Mouse (Mus musculus) liver (tissue): ENCODE results near the gene Nup54.

Experiments
- DNase-seq: peaks from one replicate; pipeline ENCODE4 v3.0.0-alpha.2; 2020; ENCODE audit warnings: mixed read lengths

The Nup54 gene

DNA sequence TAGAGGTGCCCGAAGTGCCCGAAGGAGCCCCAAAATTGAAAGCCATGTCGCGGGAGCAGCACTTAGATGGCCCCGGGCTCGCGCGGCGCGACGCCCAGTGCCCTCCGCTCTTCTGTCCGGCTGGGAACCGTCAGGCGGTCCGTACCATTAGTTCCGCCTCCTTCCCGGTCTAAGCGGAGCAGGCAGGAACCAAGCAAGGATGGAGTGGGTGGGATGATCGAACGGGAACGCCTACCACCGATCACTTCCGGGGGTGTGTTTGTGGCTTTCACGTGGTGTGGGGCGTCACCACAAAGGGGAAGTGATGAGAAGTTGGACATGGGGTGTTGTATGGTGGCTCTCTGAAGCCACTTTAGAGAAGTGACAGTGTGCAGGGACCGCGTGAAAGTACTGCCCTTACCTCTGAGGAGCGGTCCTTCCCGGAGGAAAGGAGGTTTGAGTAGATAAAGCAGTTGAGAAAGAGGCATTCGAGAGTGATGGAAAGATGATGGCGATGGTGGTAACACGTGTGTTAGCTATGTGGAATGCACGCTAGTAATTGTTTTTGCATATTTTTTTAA lies at the start of gene Nup54:
Gene Nup54, minus strand, starts transcription at position 195 of the 560 bp plus-strand sequence.
- DNase-seq: peak; percentile 93

DNA sequence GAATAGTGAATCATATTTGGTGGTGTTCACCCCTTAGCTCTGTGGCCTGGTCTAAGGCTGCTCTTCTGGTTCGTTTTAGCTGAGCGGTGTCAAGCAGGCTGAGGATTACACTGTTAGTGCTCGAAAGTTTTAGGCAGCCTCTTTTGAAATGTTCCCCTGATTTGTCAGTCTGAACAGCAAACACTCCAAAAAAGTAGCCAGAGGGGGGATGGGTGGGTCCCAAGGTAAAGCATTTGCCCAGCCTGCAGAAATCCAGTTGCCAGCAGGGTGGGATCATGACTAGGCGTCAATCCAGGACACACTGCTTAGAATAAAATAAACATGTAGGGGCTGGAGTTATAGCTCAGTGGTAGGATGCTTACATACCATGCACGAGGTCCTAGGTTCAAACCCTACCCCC lies 37.8 kb upstream of the Nup54 start:
- no peak for DNase-seq

DNA sequence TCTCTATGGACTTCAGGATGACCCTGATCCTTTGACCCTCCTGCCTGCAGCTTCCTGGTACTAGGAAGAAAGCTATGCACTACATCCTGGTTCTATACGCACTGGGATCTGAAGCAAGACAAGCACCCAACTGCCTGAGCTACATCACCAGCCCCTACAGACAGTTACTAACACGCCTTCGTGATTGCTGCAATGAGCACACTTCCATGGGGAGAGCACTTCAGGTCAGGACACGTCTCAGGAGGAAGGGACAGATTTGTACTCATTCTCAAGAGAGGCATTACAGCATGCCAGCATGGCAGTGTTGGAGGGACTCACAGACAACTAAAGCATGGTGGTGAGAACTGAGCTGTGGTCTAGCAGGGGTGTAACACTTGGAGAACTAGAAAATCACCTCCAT lies 36.5 kb upstream of the Nup54 start:
- no peak for DNase-seq

DNA sequence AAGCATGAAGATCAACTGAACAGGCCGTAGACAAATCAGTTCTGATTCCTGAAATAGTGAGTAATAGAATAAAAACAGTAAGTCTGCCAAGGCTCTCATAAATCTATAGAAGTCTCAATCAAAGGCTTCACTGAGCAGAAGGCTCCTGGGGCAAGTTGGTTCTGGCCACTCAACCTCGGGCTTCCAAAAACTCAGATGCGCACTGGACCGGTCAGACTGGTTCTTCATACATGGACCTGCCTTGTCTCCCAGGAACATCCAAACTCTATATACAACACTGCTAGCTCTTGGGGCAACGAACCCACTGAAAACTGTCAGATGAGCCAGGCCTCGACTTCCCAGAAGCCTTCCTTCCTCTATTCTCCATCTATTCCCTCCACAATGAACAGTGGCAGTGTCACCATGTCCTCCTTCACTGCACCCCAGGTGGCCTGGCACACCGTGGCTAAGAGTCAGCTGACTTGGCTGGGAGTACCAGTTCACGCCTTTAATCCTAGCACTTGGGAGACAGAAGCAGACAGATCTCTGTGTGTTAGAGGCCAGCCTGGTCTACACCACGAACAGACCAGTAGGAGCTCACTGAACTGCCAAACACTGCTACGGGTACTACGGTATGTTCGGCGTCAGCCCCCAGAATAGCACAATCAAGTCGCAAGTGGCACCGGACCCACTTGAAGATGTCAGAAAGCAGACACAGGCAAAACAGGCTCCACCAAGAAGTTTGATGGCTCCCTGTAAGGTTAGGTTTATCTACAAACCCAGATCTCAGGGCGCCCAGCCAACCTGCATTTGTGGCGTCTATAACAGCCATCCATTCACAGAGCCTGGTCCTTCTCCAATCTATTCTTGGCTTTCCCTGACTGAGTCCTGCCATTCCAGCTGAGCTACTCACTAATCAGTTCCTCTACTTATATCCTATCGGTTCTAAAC lies 34.4 kb upstream of the Nup54 start:
- no peak for DNase-seq

DNA sequence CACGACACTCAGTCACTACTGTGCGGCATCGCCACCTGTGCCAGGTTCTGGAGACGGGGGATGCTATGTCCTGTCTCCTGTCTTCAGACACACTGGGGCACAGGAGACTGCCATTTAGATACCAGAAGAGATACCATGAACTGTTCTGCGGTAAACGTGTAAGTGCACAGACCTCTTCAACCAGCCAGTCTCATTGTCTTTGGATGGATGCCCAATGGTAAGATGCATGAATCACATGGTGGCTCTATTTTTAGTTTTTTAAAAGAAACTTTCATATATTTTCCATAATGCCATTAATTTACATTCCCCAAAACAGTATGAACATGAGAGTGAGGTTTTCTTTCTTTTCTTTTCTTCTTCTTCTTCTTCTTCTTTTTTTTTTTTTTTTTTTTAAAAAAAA lies 33.2 kb upstream of the Nup54 start:
- DNase-seq: no peak

DNA sequence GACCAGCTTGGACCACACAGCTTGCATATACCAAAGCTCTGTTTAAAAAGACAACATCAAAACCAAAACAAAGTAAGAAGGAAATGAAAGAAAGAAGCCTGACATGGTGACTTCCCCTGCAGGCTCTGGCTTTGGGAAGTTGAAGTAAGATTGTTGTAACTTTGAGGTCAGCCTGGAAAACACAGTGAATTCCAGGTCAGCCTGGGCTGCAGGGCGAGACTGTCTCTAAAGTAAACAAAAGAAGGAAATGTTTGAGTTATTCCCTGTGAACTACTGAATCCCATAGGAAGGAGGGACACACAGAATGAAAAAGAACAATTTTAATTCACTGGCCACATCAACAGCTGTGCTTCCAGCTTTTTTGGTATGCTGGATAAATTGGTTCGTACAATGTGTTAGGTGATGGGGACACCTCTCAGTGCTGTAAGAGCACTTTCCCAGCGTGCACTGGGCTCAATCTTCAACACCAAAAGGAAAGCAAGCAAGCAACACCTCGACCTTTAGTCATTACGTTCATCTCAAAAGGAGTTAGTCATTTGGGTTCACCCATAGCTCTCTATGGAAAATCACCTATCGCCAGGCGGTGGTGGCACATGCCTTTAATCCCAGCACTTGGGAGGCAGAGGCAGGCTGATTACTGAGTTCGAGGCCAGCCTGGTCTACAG lies 32.2 kb upstream of the Nup54 start:
- DNase-seq: no peak

DNA sequence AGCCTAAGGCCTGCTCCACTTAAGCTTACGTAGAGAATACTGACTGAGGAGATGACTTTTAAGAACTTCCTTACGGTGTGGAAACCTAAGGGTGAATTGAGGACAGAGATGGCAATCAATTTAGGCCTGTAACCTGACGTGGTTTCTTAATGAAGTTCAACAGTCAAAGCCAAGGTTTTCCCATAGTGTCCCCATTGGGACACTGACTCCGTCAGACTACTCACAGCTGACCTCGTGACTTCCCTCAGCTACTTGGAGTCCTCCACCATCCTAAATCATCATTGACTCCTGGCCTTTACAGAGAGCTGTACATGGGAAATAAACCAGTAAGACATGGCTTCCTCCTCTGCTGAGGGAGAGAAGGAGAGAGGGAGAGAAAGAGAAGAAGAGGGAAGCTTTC lies 30.5 kb upstream of the Nup54 start:
- DNase-seq: no peak

DNA sequence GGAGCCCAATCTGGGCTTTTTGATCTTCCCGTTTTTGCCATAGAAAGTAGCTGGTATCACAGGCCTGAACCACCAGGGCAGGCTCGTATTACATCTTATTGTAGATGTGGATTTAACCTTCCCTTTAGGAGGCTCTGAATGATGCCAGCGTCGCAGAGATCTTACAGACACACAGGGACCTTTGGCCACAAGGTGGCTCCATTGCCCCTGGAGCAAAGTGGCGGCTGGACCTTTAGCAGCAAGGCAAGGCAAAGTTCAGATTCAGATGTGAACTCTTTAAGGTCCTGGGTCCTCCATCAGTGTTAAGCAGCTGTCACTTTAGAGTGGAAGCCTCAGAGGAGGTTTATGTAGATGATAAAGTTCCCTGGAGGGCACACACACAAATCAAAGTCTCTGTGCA lies 26.3 kb upstream of the Nup54 start:
- peak; percentile 58 for DNase-seq

DNA sequence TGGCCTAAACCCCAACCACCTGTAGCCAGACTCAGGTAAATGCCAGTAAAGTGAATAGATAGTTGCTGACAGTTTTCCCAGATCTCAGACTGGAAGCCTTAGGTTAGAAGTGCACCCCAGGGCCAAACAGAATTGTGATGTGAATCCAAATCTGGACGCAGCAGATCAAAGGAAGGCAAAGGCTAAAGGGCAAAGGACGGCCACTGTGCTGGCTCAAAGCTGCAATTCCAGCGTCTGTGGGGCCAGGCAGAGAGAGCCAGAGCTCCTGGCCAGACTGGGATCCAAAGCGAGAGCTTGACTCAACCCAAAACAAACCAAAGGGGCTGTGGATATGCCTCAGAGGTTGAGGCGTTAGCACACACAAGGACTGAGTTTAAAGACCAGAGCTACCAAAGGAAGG lies 23.7 kb upstream of the Nup54 start:
- DNase-seq: peak; percentile 29

DNA sequence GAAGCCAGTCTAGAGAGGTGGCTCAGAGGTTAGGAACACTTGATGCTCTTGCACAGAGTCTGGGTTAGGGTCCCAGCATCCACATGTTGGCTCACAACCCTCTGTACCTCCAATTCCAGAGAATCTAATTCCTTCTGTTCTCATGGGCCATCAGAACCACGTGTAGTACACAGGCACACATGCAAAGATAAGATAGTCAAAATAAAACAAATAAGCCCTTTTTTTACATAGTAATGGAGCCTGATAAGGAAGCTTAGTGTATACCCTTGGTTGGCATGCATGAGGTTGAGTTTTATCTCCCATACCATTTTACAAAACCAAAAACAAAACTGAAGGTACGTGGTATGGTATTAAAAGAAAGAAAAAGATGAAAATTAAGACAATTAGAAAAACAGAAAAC lies 22.4 kb upstream of the Nup54 start:
- DNase-seq: no peak

DNA sequence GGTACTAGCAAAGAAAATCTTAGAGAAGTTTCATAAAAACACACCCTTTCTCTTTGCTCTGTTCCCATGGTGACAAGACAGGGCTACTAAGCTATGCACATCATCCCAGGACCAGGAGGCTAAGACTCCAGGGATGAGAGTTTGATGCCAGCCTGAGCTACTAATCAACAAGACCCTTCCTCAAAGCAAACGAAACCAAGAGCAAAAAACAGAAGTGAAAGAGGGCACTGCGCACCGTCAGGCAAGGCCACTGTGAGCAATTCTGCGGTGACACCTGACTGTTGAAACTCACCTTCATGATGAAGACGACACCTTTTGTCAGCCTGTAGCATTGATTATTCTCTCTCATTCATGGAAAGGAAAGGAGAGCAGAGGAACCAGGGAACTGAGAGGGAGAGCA lies 17.9 kb upstream of the Nup54 start:
- DNase-seq: no peak

DNA sequence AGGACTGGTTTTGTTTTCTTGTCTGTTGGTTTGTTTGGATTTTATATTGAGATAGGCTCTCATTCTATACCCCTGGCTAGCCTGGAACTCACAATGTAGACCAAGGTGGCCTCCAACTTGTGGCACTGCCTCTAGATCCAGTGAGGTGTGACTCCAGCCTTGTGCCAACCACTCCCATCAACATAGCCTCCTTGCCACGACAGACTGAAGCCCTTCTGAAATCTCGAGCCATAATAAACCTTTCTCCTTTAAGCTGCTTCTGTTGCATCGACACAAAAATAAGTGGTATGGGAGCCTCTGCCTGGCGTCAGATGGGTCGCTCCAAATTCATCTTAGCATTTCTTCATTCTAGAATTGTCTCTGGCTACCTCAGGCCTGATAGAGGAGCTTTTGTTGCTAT lies 11.7 kb upstream of the Nup54 start:
- DNase-seq: no peak

DNA sequence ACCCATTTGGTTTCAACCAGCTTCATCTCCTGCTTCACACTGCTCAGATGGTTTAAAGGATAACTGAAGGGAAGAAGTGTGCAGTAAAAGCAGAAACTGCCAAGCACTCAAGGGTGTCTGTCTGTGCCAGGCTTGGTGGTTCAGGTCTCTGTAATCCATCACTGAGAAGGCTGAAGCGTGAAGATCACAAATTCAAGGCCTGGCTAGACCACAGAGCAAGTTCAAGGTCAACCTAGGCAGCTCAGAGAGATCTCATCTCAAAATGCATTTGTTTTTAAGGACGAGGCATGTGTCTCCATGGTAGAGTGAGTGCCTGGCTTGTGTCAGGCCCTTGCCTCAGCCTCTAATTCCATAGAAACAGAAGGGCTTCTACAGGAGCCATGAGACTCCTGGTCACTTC lies 10.0 kb upstream of the Nup54 start:
- DNase-seq: no peak

DNA sequence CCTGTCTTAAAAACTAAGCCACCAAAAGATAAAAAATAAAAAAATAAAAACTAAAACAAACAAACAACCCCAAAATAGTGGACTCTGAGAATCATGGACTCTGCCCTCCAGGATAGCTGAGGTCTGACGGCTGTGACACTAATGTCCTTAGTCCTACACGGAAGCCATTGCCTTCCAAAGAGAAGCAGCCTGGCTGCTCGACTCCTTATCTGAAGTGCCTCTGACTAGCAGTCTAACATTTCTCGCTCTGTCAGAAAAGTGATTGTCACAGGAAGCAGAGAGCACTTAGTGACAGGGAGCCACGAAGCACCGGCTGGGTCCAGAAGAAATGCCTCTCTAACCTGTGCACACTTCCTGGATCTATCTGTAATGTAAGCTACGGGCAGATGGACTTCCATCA lies 7.9 kb upstream of the Nup54 start:
- no peak for DNase-seq

DNA sequence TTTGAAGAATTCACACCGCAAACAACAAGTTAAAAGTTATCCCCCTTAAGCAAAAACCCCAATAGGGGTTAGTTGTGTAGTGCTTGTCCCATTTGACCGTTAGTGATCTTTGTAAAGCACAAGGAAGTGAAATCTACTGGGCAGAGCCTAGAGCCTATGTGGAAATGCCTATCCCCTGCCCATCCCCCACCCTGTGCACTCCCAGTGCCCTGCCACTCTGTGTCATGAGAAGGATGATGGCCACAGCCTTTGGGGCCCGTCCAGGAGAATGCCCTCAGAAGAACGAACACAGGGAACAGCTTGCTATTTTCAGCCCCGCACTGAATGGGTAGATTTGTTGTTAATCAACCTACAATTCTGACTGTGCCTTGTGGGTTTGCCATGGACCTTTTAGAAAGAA lies 6.5 kb upstream of the Nup54 start:
- peak; percentile 54 for DNase-seq

DNA sequence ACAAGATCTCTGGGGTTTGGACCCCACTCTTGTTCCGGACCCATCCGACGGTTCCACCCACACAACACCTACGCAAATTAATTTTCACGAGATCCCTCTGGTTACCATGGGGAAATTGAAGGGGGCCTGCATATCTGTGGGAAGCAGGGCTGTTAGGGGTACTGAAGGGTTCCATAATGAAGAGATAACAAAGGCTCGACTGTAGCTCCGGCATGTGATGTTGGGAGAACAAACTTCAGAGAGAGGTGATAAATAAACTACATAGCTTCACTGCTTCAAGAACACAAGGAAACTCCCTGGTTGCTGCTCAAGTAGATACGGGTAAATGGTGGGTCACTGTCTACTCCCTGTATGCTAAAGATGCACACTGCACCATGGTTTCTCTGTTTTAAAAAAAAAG lies 3.5 kb upstream of the Nup54 start:
- DNase-seq: no peak

DNA sequence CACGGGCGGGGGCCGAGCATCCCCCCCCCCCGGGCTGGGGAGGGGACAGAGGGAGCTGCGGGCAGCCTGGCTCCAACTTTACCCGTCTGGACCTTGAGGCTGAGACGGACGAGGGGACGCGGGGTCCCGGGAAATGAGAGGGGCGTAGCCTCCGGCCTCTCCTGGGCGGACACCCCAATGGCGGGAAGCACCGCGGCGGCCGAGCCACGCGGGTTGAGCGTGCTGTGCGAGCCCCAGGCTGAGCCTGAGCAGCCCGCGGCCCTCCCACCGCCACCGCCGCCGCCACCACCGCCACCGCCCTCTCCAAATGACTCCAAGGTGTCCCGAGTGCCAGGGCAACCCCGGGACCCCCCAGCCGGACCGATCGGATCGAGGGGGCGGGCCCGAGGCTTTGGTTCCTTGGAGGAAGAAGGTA lies 441 bp downstream of the Nup54 start:
- DNase-seq: peak; percentile 76

DNA sequence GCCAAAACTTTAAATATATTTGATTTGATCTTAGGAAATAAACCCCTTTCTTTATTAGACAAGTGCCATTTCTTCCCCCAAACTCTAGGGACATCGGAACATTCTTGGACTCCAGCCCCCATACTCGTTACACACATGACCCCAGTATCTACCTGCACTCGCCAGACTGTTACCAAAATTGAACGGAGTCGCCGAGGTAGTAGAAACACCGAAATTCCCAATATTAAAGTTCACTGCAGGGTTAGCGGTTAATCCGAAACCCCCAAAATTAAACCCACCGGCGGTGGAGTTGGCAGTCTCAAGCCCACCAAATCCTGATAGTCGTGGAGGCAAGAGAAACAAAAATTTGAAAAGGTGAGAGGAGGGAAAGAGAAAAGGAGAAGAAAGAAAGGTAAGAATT lies 949 bp downstream of the Nup54 start:
- DNase-seq: no peak

DNA sequence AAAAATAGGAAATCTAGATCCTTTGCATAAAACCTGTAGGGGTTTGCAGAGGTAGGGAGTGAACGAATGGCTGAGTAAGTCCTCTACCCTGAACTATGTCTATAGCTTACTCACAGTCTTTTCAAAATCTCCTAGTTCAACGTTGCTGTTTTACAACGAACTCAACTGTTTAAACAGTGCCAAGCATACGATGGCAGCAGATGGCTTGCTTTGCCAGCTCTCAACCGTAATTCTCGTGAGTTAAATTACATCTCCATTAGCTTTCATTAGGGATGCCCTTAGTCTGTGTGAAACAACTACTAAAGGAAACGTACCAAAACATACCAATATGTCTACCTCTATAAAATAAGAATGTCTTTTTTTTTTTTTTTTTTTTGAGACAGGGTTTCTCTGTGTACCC lies 3.4 kb downstream of the Nup54 start:
- no peak for DNase-seq

DNA sequence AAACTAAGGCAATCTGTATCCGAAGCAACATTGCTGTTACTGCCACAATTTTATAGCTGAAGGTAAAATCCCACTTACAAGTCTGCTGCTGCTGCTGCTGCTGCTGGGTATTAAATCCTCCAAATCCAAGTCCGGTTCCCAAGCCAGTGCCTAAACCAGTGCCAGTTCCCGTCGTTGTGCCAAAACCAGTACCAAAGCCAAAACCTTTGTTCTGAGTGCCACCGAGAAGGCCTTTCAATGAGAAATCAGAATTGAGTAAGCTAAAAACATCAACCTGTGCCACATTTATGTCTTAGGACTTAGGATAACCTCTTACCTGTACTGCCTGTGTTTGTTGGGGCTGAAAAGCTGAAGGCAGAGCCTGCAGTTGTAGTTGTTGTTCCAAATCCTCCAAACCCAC lies 4.3 kb downstream of the Nup54 start:
- DNase-seq: no peak

DNA sequence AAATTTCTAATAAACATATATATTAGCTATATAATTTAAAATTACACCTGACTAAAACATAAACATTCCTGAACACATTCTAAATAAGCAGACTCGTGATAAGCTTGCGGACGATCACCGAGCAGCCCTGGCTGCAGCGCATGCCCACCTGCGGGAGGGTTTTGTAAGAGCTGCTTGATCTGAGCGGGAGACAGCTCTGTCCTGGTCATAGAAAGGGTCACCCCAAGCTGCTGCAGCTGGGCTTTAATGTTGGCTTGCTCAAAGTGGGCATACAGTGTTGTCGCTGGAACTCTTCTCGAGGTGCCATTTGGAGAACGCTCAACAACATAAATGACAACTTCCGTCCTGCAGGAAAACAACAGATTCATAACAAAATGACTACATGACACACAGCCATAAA lies 10.9 kb downstream of the Nup54 start:
- DNase-seq: no peak

DNA sequence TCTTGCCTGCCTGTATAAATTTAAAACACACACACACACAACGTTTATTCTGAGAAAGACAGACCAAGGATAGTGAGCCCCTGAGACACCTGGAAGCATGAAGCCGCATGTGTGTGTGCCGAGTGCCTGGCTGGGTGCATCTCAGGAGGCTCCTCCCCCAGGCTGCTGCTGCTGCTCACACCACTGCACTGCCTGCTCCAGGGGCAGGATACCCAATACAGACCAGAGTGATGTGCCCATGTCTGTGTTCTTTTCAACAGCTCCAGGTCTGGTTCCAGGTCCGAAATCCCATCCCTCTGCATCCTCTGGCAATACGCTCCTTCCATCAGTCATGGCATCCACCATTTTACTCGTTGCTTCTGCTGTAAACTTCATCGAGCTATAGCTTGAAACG lies 21.0 kb downstream of the Nup54 start:
- DNase-seq: no peak

DNA sequence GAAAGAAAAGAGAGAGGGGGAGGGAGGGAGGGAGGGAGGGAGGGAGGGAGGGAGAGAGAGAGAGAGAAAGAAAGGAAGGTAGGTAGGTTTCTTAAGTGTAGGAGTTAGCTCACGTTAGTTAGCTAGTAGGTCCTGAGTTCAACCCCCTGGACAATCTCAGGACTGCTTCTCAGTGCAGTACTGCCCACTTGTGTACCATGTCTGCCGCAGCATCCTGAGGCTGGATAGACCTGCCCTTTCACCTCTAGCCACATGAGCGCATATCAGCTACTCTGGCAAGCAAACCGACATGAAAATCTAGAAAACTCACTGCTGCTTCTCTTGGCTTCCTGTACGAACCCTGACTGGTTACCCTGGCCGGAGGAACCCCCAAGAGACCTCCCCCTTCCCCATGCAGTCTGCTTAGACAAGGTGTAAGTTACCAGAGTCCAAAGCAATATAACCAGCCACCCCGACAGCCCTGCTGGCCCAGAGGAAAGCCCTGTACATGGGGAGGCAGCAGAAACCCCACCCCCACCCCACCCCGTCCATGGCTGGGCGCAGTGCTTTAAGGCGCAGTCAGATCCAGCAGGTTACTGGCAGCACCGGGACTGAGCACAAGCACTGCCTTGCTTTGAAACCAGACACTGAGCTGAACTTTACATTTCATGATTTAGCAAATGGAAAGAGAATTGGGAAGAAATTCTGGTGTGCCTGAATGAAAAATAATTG lies 21.6 kb downstream of the Nup54 start:
- DNase-seq: no peak
